Mouse (Mus musculus) CD4-positive naive resting alpha-beta T cell, adult 57 days (primary cell): ENCODE results near the gene Sh2b3. TPM values are rescaled to one million over a fixed set of nuclear protein-coding genes. Genes with fewer than 3 reads are reported as not detected.

Experiments
- total RNA-seq: library from RNA; stranded (reverse); gene quantifications from one replicate; pipeline ENCODE4 v1.2.4, GENCODE M21; 2023

Gene Sh2b3
- total RNA-seq, result 36.9 TPM

GRCm38 (mm10) chr5:121837441-121838340 is at the start of gene Sh2b3:
Sh2b3 (minus strand) TSS chr5:121837646.

GRCm38 (mm10) chr5:121848743-121849142 is 11.3 kb upstream of the Sh2b3 start, which contains the start of gene Pheta1:
Pheta1 (plus strand) TSS chr5:121848984.

Other genes with a start within 250 kb of the Sh2b3 start
- gene Aldh2, start 243.8 kb downstream of the Sh2b3 start, total RNA-seq, result 126 TPM
- 10.3 TPM for gene Acad12, start 218.7 kb downstream of the Sh2b3 start, total RNA-seq
- 11.9 TPM for gene Acad10, start 177.1 kb downstream of the Sh2b3 start, total RNA-seq
- gene Brap, start 177.1 kb downstream of the Sh2b3 start, total RNA-seq, result 108 TPM
- gene Atxn2, start 126.3 kb downstream of the Sh2b3 start, total RNA-seq, result 114 TPM
- gene Pheta1, start 11.3 kb upstream of the Sh2b3 start, total RNA-seq, result 3.3 TPM
- not detected for gene Cux2, start 212.5 kb upstream of the Sh2b3 start, total RNA-seq